Mouse (Mus musculus) olfactory bulb, adult 2 months (tissue): ENCODE measurements around the gene Ndufa12.

Experiments
- CTCF ChIP-seq: fragments of 200-500 bp; IDR thresholded peaks from 2 replicates; pipeline ENCODE4 v1.5.1; 2012; ENCODE audit warnings: low read depth, mild to moderate bottlenecking, low read length, moderate library complexity; ENCODE audit not compliant: insufficient read depth
- POLR2A ChIP-seq: fragments of 200-500 bp; IDR thresholded peaks from 2 replicates; pipeline ENCODE4 v1.6.1; 2012; ENCODE audit warnings: mild to moderate bottlenecking, low read depth, low read length, moderate library complexity; ENCODE audit not compliant: insufficient read depth

GRCm38 (mm10) chr10:94231025-94231424 lies 32.5 kb downstream of the Ndufa12 start:
- TF ChIP-seq POLR2A (no peak), CTCF (no peak)
